Mouse (Mus musculus) regulatory T cell (primary cell): ENCODE data around the gene Dusp28.

ENCODE experiments used
- in situ Hi-C: fragments of 300-600 bp; cut with MboI, MseI; formaldehyde crosslinking; loops from one replicate; pipeline ENCODE4 v1.15.1; 2025; ENCODE audit warnings: high pct_unique_total_duplicates

Gene Dusp28

DNA sequence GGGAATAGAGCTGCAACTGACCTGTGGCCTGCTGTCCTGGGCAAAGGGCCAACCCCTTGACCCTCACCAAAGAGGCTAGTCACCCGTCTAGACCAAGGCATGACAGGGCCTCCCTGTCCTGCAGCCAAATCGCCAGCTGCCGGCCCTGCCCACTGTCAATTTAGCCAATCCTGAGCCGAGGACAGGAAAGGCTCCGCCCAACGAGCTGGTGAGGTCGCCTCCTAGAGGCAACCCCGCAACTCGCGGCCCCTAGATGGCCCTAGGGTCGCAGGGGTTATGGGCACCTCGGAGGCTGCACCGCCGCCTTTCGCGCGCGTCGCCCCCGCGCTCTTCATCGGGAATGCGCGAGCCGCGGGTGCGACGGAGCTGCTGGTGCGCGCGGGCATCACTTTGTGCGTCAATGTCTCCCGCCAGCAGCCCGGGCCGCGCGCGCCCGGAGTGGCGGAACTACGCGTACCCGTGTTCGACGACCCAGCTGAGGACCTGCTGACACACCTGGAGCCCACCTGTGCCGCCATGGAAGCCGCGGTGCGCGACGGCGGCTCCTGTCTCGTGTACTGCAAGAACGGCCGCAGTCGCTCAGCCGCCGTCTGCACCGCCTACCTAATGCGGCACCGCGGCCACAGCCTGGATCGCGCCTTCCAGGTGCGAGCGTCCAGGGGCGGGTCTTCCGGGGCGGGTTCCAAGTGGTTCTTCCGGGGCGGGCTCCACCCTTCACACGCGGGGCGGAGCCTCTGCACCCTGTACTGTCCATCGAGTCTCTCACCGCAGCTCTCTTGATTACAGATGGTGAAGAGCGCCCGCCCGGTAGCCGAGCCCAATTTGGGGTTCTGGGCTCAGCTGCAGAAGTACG lies at the start of gene Dusp28:
Gene Dusp28, plus strand, starts transcription at position 203 of the 853 bp plus-strand sequence.
- in situ Hi-C loops = loop anchor here (25.0 kb wide), 1 partner anchor 1130 kb away; no protein-coding TSS in a partner anchor

DNA sequence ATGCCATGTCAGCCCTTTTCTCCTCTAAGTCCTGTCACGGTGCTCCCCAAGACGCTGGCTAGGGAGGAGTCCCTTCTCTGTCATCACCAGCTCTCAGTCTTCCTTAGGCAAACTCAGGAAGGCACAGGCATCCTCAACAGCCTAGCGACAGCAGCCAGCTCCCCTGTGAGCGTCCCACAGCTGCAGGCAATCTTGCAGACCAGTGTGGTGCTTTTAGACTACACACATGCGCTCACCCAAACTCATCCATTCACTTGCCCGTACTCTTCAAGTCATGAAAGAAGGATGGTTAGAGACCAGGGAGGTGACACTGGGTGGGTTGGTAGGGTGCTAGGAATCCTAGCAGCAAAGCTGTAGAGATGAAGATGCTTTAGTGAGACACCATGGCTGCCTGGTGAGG lies 45.3 kb upstream of the Dusp28 start:
- in situ Hi-C loops = no loop called here

DNA sequence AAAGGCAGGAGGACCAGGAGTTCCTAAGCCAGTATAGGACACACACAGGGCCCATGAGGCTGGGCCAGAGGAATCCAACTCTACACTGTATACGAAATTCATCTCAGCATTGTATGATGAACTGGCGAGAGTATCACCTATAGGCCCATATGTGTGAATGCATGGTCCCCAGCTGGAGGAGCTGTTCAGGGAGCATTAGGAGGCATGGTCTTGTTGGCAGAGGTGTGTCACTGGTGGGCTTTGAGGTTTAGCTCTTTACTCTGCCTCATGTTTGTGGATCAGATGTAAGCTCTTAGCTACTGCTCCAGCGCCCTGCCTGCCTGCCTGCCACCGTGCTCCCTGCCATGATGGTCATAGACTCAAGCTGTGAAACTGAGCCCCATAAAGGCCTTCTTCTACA lies 43.5 kb upstream of the Dusp28 start:
- in situ Hi-C loops = no loop called here

DNA sequence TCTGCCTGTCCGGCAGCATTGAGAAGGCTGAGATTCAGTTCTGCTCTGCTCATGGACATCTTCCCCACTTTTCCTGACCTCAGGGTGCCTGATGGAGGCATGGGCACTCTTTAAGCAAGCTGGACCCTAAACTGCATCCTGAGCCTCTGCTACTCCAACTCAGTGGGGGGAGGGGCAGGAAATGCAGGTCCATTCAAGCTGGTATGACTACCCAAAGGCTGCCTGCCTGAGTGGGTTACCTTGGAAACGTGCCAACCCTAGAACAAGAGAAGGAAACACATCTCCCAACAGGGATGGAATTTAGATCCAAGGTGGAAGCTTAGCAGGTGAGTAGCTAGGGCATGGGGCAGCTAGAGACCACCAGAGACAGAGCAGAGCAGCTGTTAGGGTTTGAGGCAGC lies 40.6 kb upstream of the Dusp28 start:
- in situ Hi-C loops = no loop called here

DNA sequence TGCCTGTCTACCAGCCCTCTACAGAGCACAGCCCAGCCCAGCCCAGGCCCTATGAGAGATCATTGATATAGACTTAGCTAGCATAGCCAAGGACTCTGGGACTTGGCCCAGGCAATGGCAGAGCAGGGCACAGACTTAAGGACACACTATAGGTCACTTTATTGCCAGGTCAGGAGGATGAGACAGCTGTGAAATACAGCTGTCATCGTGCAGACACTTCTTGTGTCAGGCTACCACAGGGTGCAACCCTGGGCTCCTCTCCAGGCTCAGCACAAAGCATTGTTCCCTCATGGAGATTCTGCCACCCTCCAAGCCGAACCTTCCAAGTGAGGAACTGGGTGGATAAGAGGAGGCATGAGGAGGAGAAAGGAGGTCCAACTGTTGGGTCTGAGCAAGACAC lies 36.8 kb upstream of the Dusp28 start:
- in situ Hi-C loops = no loop called here

DNA sequence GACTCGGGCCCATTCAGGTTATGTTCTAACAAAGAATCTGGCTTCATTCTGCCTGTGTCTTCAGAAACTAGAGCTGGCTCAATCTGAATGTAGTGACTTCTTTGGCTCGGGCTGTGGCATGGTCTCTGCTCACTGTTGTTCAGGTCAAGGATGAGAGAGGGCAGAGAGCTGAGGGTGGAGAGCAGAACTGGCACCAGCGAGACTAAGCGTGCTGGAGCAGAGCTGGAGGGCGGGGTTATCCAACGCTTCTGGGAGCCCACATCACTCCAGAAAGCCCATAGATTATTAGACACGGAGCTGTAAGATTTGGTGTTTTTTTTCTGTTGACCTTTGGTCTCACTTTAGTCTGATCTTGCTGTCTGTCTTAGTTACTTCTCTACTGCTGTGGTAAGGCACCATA lies 34.1 kb upstream of the Dusp28 start:
- in situ Hi-C loops = no loop called here

DNA sequence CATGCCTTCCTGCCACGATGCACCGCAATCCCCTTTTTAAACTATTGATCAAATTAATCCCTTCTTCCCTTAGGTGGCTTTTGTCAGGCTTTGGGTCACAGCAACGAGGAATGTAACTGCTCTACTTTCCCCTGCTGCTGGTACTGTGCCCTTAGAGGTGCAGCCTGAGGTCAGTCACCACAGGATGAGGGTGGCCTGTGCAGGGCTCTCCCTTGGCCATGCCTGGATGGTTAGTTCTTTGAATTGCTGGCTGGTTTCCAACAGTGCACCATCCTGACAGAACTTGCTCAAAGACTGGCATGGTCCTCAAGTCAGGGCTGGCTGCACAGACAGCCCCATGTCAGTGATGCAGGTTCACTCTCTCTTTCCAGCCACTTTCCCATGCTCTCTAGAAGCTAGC lies 32.8 kb upstream of the Dusp28 start:
- in situ Hi-C loops = no loop called here

DNA sequence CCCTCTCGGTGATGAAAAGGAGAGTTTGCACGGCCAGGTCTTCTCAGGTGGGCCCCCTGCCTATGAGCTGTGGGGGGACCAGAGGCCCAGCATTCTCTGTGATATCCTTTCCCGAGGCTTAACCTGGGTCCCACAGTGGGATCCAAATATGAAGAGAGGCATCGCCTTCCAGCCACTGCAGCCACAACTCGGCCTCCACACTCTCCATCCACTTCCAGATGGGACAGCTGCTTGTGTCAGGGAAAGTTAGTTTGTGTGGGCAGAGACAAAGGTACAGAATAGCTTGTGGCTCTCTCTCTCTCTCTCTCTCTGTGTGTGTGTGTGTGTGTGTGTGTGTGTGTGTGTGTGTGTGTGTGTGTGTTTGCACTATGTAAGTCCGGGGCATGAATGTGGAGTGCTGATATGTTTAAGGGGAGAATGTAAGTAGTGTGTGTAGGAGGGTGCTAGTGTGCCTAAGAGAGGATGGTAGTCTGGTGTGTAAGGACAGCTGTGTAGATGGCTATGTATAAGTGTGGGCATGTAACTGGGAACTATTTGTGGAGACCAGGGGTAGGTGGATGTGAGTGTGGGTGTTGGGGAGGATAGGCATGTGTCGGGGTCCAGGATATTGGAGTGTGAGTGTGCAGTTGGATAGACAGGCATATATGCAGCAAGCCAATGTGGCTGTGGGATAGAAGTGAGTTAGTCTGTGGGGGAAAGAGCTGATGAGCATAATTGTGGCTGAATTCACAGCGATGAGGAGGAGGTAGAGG lies 31.2 kb upstream of the Dusp28 start:
- in situ Hi-C loops = no loop called here

DNA sequence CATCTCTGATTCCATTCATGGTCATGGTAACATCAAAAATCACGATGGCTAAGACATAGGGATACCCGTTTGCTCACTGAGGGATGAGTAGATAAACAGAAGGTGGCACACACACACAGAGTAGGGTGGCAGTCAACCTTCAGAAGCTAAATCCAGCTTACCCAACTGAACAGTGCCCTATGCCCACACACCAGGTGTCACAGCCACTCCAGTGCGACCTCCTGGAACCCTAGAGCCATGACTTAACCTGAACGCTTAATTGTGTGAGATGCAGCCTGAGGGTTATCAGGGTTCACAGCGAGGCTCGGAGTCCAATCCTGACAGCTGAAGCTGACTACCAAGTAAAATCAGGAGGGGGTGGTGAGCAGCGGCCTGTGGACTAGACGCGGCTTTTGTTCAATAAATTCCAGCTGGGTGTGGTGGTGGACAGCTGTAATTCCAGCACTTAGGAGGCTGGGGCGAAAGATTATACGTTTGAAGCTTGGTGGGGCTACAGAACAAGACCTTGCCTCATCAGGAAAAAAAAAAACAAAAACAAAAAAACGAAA lies 29.3 kb upstream of the Dusp28 start:
- in situ Hi-C loops = no loop called here

DNA sequence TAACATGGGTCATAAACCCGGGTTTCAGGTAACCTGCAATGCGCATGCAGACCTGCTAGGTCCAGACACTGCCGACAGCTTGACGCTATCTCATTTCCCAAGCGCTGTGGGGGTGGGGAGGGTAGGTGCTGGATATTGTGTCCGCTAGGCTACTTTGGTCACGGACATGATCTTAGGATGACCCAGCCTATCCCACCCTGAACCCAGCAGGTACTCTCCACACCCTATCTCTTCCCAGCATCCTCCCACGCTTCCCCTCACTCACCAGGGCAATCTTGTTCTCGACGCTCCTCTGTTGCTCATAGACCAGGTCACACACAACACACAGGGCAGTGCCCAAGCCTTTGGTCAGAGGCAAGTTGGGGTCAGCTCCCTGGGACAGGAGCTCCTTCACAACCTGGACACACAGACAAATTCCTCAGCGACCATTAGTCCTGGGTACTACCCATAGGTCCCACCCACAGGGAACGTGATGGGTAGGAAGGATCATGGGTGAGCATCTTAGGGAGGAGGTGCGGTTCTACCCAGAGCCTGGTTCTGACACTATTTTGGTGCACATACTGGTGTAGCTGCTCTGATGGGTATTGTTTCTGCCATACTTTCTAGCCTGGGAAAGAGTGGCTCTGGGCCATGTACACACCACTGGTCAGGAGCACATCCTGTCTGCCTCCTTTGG lies 28.6 kb upstream of the Dusp28 start:
- in situ Hi-C loops = no loop called here

DNA sequence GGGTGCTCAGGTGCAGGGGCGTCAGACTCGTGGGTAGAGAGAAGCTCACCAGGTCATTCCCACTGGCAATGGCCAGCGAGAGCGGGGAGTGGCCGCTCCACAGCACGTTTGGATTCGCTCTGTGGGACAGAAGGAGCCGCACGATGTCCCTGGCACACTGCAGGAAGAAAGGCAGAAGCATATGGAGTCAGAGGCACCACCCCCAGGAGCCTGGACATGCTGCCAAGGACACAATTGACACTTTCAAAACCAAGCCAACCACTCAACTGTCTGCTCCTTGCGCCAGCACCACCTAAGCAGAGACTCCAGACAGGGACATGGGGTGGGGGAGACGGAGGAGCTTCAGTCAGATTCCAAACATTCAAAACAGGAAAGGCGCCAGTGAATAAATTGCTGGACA lies 27.5 kb upstream of the Dusp28 start:
- in situ Hi-C loops = no loop called here

DNA sequence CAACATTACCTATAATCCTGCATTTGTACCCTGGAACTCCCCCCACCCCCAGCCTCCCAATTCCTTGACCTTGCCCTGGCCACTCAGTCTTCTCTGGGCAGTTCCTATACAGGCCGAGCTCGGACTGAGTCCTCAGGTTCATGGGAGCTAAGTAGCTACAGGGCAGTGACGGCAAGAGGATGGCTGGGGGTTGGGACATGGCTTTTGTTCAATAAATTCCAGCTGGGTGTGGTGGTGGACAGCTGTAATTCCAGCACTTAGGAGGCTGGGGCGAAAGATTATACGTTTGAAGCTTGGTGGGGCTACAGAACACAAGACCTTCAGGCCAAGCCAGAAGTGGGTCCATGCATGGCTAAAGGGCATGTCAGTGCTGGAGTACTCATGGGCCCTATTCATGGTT lies 26.7 kb upstream of the Dusp28 start:
- in situ Hi-C loops = no loop called here

DNA sequence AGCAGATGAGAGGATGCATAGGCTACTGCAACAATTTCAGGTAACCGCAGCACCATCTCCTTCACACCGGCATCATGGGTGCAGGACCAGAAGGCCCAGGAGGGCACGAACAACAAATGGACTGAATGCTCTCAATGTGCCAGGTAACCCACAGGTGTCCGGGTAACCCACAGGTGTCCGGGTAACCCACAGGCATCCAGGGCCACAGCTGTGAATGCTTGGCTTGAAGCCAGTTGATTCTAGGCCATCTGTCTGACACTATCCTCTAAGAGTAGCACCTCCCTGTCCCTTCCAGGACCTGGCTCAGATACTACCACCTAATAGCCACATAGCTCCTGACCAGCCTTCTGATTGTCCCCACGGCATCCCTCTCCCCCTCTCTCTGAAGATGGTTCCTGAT lies 24.8 kb upstream of the Dusp28 start:
- in situ Hi-C loops = no loop called here

DNA sequence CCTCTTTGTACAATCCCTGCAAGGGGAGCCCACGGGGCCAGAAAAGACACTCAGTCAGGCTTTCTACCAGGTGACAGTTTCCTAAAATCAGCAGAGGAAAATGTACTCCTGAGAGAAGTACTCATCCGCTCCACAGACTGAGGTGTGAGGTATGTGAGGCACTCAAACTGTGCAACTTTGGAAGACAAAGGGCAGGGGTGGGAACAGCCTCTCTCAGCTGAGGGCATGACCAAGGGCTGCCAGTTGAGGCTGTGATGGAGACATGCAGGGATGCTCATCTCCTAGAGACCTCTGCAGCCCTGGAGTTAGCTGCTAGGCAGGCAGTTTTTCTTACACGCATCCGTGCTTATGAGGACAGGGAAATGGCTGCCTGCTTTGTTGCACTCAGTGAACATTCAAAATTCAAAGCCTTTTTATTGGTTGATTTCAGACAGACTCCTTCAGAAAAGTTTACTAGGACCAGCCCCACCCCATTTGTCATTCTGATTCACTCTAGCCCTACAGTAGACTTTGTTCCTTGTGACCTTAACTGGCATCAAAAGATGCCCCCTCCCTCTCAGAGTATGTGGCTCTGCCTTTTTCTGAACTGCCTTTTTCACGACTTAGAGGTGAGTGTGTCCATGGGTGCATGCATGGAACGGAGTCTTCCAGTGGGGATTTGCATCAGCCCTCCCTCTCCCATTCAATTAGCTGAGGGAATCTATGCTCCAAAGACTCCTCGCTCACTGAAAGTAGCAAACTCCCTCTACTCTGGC lies 17.7 kb upstream of the Dusp28 start:
- in situ Hi-C loops = no loop called here

DNA sequence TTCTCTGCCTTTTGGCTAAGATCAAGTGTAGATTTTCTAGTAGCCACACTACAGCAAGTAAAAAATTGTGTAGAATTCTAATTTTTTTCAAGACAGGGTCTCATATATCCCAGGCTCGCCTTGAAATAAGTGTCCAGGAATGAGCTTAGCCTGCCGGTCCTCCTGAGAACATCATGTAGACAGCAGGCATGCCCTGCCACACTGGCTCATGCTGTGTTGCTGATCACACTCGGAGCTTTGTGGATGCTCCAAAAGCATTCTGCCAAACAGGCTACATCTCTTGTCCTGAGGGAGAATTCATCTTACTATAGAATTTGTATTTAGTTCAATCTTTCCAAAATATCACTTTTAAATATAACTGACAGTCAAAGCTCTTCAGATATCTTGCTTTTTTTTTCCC lies 14.0 kb upstream of the Dusp28 start:
- in situ Hi-C loops = no loop called here

DNA sequence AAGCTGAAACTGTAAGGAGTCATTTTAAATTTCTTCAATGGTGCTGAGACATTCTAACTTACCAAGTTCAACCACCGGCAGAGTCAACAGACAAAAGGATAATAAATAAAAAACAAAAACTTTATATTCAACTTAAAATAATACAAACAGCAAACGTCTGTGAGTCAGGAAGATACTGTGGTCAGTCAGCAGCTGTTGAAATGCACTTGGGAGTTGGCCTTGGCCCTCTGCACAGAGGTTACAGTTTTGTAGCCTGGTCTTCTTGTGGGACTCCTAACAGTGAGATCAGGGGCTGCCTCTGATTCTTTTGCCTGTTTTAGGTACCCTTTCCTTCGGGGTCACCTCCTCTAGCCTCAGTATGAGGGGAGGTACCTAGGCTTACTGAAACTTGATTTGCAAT lies 12.9 kb upstream of the Dusp28 start:
- in situ Hi-C loops = no loop called here

DNA sequence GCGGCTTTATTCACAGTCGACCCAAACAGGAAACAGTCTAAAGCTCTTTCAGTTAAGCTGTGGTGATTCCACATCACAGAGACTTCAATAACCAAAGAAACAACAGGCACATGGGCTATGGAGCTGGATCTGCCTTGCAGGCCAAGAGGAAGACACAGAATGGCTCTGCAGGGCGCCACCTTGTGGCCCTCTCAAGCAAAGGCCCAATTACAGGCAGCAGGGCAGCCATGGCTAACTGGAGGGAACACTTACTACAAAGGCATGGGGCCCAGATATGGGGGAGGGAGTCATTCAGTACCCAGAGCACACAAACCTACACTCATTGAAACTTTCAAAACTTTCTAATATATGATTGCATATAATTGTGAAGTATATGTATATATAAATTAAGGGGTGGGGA lies 11.7 kb upstream of the Dusp28 start:
- in situ Hi-C loops = no loop called here

DNA sequence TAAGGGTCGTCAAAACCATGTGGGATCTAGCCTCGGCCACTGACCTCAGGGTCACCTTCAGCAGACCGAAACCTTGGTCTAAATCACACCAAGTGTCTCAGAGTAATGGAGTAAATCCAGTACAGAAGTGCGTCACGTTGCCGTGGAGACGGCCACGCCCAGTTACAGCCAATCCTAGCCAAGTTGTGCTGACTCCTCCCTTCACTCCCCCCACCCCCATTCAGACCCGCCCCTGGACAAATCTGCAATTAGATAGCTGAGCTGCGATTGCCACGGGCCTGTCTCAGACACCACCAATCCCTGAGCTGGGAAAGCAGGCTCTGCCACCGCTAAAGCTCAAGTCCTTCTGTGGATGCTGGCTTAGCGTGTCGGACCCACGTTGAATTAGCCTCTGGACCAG lies 4.0 kb upstream of the Dusp28 start, which contains the start of gene Ankmy1:
Gene Ankmy1, minus strand, starts transcription at position 121 of the 400 bp plus-strand sequence.
- in situ Hi-C loops = loop anchor here (25.0 kb wide), 1 partner anchor 1135 kb away; no protein-coding TSS in a partner anchor

DNA sequence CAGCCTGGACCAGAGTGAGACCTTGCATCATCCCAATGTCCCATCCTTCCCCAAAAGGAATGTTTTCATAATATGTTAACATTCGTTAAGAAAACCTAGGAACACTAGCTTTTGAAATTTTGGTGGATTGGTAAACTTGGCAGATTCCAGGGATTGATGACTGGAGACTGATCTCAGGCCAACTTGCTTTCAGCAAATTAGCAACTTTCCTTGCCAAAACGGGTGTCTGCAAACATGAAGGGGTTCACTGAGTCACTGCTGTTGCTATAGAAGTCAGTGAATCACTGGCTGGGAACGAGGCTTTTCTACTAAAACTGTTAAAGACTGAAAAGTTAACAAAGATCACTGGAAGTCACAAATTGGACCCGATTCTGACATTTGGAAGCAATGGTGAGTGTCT lies 3.2 kb upstream of the Dusp28 start:
- in situ Hi-C loops = loop anchor here (25.0 kb wide), 1 partner anchor 1134 kb away; no protein-coding TSS in a partner anchor

DNA sequence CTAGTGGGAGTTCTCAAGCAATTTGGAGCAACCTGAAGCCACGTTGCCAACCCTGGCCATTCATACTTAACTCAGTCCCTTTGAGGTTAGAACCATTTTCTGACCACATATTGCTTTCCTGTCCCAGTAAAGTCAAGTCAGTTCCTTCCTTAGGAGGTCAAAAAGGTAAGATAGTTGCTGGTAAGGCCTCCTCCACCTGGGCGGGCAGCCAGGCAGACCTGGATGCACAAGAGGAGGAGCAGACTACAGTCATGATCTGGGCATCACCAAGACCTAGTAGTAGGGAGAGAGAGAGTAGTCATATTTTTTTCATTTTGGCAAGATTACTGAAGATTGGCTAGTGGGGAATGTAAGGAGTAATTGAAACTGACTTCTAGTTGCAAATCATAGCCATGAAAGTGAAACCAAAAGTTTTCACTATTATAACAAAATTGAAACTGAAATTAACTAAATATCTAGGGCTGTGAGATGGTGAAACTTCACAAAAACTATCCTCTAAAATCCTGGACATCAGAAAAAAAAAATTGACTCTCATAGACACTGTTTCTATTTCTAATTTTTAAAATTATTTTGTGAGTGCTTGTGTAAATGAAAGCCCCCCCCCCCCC lies 974 bp upstream of the Dusp28 start:
- in situ Hi-C loops = loop anchor here (25.0 kb wide), 1 partner anchor 1131 kb away; no protein-coding TSS in a partner anchor
